Mouse (Mus musculus) liver, embryonic 12.5 days (tissue): ENCODE measurements at regions not wholly inside any gene's neighbourhood (a gene's known extent, or its start where the extent isn't known, plus 50 kb on each side); places are given as distances from the start of the nearest gene placed in this dataset.
A peak's percentile ranks its signal among the peaks of the same experiment; 100 is the strongest.

ENCODE experiments used
- ATAC-seq: fragments of 200-750 bp; cut with Nextera tagmentation; 2 replicates; pipeline ENCODE4 v1.8.0; 2017; ENCODE audit warnings: moderate number of reproducible peaks, mild to moderate bottlenecking, moderate library complexity
- H3K27ac ChIP-seq: fragments of 300-500 bp; sonication (generic); 2 replicates; pipeline ENCODE4 v1.5.1; 2016; ENCODE audit warnings: mild to moderate bottlenecking
- H3K27me3 ChIP-seq: fragments of 300-500 bp; sonication (generic); replicated peaks from 2 replicates; pipeline ENCODE4 v1.6.1; 2016; ENCODE audit warnings: mild to moderate bottlenecking, moderate library complexity
- H3K36me3 ChIP-seq: fragments of 300-500 bp; sonication (generic); 2 replicates; pipeline ENCODE4 v1.6.1; 2016; ENCODE audit warnings: mild to moderate bottlenecking, moderate library complexity
- H3K4me1 ChIP-seq: fragments of 300-500 bp; sonication (generic); 2 replicates; pipeline ENCODE4 v1.6.1; 2016
- H3K4me2 ChIP-seq: fragments of 300-500 bp; sonication (generic); 2 replicates; pipeline ENCODE4 v1.6.1; 2016; ENCODE audit warnings: mild to moderate bottlenecking, moderate library complexity
- H3K4me3 ChIP-seq: fragments of 300-500 bp; sonication (generic); 2 replicates; pipeline ENCODE4 v1.5.1; 2016; ENCODE audit warnings: mild to moderate bottlenecking, moderate library complexity
- H3K9ac ChIP-seq: fragments of 300-500 bp; sonication (generic); 2 replicates; pipeline ENCODE4 v1.6.1; 2016; ENCODE audit warnings: mild to moderate bottlenecking, moderate library complexity
- H3K9me3 ChIP-seq: fragments of 300-500 bp; sonication (generic); replicated peaks from 2 replicates; pipeline ENCODE4 v1.6.1; 2016; ENCODE audit warnings: mild to moderate bottlenecking, moderate library complexity
- whole genome bisulfite sequencing: fragments of 180-500 bp; shearing (Covaris S2); methylation state at CpG from one replicate; pipeline ENCODE4 v1.1.7; 2016; ENCODE audit not compliant: insufficient replicate concordance; 5-methylcytosine and 5-hydroxymethylcytosine counted together

DNA sequence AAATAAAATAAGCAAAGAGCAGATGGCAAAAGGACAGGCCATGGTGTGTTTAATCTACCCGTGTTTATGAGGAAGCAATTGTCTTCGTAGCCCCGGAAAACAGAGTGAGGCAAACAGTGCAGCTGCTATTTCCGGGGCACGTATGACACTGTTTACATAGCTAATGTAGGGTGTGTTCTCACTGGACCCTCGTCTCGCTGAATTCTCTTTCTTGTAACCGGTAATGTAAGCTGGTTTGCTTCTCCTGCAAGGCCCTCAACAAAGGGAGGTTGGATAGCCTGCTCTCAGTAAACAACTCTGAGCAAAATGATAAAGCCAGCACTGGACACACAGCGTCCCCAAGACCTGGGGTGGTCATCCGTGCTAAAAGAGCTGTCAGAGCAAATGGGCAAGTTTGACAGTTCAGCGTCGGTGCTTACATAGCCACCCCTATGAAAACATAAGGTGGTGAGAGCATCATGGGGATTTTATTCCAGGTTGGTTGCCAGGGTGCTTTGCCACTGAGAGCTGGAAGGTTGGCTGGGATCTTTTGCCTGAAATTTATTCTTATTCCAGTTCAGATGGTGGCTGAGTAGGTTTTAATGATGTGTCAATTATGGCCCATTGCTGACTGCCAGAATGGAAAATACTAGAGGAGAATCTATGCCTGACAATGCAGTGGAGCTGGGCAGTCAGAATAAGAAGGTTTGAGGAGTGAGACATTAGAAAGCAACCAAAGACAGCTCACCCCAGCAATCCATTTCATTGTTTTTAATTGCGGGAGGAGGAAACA, 483.8 kb upstream of the Fam92a start:
- no peak overlapping the region for H3K27ac ChIP-seq
- H3K27me3 ChIP-seq = no peaks in the 10 kb centered on the region
- no peaks in the 10 kb centered on the region; the same call in 1 of the 2 replicates for H3K4me1 ChIP-seq
- no peaks in the 10 kb centered on the region for H3K9me3 ChIP-seq
- no peak for ATAC-seq
- H3K9ac ChIP-seq = no peak overlapping the region
- no peak overlapping the region; the same call in 1 of the 2 replicates for H3K4me3 ChIP-seq
- peak overlapping the region; percentile 25 for H3K4me2 ChIP-seq
- WGBS = 55% methylated on average over 13 of the region's 13 CpGs
- H3K36me3 ChIP-seq = no peaks in the 10 kb centered on the region

DNA sequence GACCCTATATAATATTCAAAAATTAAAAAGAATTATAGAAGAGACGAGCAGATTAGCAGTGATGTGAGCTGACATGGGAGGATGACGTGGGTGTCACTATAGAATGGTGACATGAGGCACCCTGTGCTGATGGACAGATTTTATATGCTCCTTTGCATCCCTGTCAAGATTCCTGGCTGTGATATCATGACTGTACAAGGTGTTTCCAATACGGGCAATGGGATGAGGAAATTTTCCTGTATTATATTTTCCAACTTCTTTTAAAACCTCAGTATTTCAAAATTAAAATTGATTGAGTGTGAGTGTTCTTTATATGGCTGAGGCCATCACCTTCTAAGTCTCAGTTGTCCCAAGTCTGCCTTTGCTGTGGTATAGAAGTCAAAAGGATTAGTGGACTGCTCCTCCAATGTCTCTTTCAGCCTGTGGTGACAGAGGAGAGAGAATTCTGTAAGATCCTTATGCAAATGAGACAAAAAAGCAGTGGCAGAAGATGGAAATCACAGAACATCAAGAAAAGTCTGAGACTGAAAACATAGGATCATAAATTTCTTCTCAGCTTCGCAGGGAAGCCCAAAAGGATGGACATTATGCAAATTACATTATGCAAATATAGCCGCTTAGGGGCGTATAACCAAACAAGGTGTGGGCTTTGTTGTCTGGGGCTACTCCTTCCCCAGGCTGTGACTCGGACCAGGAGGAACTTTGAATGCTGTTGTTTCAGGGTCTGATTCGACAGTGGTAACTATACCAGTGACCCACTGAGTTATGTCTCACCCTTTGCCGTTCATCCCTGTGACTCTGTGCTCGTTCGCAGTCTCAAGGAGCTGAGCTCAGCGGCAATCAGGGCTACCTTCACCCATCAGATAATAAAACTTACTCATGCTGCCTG, 483.0 kb upstream of the Fam92a start:
- peak overlapping the region; percentile 25 for H3K4me2 ChIP-seq
- ATAC-seq = no peak
- 52% methylated on average over 12 of the region's 12 CpGs for WGBS
- no peaks in the 10 kb centered on the region for H3K9me3 ChIP-seq
- no peak overlapping the region for H3K9ac ChIP-seq
- H3K27me3 ChIP-seq = no peaks in the 10 kb centered on the region
- no peaks in the 10 kb centered on the region; the same call in 1 of the 2 replicates for H3K4me1 ChIP-seq
- H3K4me3 ChIP-seq = no peak overlapping the region; the same call in 1 of the 2 replicates
- H3K27ac ChIP-seq = no peak overlapping the region
- H3K36me3 ChIP-seq = no peaks in the 10 kb centered on the region

GRCm38 (mm10) chr4:12647732-12648131, 475.9 kb upstream of the Fam92a start:
- H3K4me1 ChIP-seq = no peaks in the 10 kb centered on the region
- H3K4me3 ChIP-seq = no peak overlapping the region
- no peak overlapping the region for H3K27ac ChIP-seq
- ATAC-seq = no peak
- H3K4me2 ChIP-seq = no peak overlapping the region
- H3K9me3 ChIP-seq = no peaks in the 10 kb centered on the region
- H3K27me3 ChIP-seq = no peaks in the 10 kb centered on the region
- no peak overlapping the region for H3K9ac ChIP-seq
- 12% methylated on average over 3 of the region's 3 CpGs for WGBS
- no peaks in the 10 kb centered on the region for H3K36me3 ChIP-seq

DNA sequence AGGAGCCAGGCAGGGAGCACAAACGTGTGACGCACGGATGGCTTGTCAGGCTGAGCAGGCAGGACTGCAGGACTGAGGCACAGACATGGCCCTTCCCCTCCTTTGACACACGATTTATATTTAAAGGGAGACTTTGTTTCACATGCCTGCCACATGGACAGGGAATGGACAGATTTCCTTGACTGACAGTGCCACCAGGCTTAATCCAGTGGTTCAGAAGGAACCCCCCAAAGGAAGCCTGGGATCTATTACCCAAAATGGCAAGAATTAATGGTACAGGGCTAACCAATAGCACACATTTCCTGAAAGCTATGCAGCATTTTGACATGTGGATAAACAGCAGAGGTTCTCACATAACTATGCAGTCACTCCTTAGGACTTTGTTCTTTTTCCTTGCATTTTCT, 470.7 kb upstream of the Fam92a start:
- no peak overlapping the region for H3K4me3 ChIP-seq
- H3K4me1 ChIP-seq = no peaks in the 10 kb centered on the region
- no peaks in the 10 kb centered on the region for H3K27me3 ChIP-seq
- no peak for ATAC-seq
- 49% methylated on average over 4 of the region's 4 CpGs for WGBS
- H3K9ac ChIP-seq = no peak overlapping the region
- H3K4me2 ChIP-seq = no peak overlapping the region
- H3K36me3 ChIP-seq = no peaks in the 10 kb centered on the region
- no peak overlapping the region for H3K27ac ChIP-seq
- no peaks in the 10 kb centered on the region for H3K9me3 ChIP-seq

GRCm38 (mm10) chr4:12629375-12629821, 457.6 kb upstream of the Fam92a start:
- no peak for ATAC-seq
- H3K4me1 ChIP-seq = peaks cover 17% of the 10 kb centered on the region
- 66% methylated on average over 2 of the region's 2 CpGs for WGBS
- H3K9me3 ChIP-seq = no peaks in the 10 kb centered on the region
- no peaks in the 10 kb centered on the region for H3K36me3 ChIP-seq
- H3K9ac ChIP-seq = no peak overlapping the region
- H3K27ac ChIP-seq = no peak overlapping the region
- no peaks in the 10 kb centered on the region for H3K27me3 ChIP-seq
- H3K4me2 ChIP-seq = no peak overlapping the region
- no peak overlapping the region for H3K4me3 ChIP-seq

DNA sequence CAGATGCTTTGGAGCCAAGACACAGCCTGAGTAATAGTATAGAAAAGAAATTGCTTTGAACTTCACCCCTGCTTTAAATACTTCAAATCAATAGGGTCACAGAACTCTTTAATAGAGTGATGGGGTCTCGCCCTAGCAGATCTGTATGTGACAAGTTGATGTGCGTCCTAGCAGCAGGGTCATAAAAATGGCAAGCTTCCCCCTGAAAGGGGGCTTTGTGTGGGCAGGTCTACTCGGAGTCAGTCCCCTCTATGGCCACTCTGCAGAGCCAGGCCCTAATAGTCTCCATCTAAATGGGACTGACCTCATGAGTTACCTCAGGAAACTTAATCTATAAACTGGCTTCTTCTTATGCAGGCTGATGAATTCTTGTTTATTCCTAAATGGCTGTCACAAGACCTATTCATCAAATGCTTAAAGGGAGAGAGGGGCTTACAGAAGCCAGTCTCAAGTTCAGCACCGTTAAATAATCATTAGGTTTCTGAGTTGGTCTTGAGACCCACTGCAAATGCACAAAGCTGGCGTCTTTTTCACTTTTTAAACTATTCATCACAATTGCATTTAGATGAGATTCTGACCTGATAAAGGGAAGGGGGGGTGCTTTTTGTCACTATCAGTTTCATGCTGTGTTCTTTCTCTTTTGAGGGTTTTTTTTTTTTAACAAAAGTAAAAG, 457.0 kb upstream of the Fam92a start:
- H3K9ac ChIP-seq = no peak overlapping the region
- no peak overlapping the region for H3K4me3 ChIP-seq
- peaks cover 17% of the 10 kb centered on the region for H3K4me1 ChIP-seq
- H3K27me3 ChIP-seq = no peaks in the 10 kb centered on the region
- WGBS = 64% methylated on average over 5 of the region's 5 CpGs
- H3K36me3 ChIP-seq = no peaks in the 10 kb centered on the region
- no peaks in the 10 kb centered on the region for H3K9me3 ChIP-seq
- no peak for ATAC-seq
- no peak overlapping the region for H3K27ac ChIP-seq
- H3K4me2 ChIP-seq = no peak overlapping the region

GRCm38 (mm10) chr4:12627158-12627871, 455.5 kb upstream of the Fam92a start:
- Histone ChIP-seq H3K4me1 (peaks cover 17% of the 10 kb centered on the region), H3K27me3 (no peaks in the 10 kb centered on the region), H3K4me3 (no peak overlapping the region), H3K9ac (no peak overlapping the region), H3K4me2 (peak overlapping the region; percentile 23), H3K27ac (peak overlapping the region; percentile 61), H3K36me3 (no peaks in the 10 kb centered on the region), H3K9me3 (no peaks in the 10 kb centered on the region)
- peak; percentile 89 for ATAC-seq
- WGBS = 50% methylated on average over 5 of the region's 5 CpGs

GRCm38 (mm10) chr4:12620756-12621270, 449.0 kb upstream of the Fam92a start:
- WGBS = 74% methylated on average over 4 of the region's 4 CpGs
- Histone ChIP-seq H3K9ac (no peak overlapping the region), H3K4me2 (no peak overlapping the region), H3K9me3 (no peaks in the 10 kb centered on the region), H3K4me1 (0 out of 2 replicates have a peak, but pooled peaks cover 3% of the 10 kb centered on the region), H3K27me3 (no peaks in the 10 kb centered on the region), H3K27ac (no peak overlapping the region), H3K36me3 (no peaks in the 10 kb centered on the region), H3K4me3 (no peak overlapping the region)
- no peak for ATAC-seq

GRCm38 (mm10) chr4:12620059-12620755, 448.4 kb upstream of the Fam92a start:
- Histone ChIP-seq H3K27ac (no peak overlapping the region), H3K4me3 (no peak overlapping the region), H3K4me1 (0 out of 2 replicates have a peak, but pooled peaks cover 3% of the 10 kb centered on the region), H3K9ac (no peak overlapping the region), H3K36me3 (no peaks in the 10 kb centered on the region), H3K9me3 (no peaks in the 10 kb centered on the region), H3K27me3 (no peaks in the 10 kb centered on the region), H3K4me2 (no peak overlapping the region)
- peak; percentile 40; the same call in 1 of the 2 replicates for ATAC-seq
- 33% methylated on average over 4 of the region's 4 CpGs for WGBS

DNA sequence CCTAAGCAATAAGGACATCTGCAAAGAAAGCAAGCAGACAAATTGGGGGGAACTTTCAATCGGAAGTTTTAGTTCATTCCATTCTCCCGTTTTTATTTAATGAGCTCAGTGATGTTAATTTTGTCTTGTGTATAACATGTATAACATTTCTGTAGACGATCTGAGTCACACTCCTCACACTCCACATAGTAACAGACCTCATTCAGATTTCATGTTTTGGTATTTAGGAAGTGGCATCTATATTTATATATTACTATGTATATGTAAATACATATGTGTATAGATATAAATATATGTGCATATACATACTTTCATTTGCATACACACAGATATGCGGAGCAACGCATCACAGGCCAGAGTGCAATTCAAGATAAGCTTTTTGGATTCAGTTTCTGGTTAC, 444.9 kb upstream of the Fam92a start:
- Histone ChIP-seq H3K27me3 (no peaks in the 10 kb centered on the region), H3K9ac (no peak overlapping the region), H3K4me1 (0 out of 2 replicates have a peak, but pooled peaks cover 3% of the 10 kb centered on the region), H3K9me3 (no peaks in the 10 kb centered on the region), H3K36me3 (no peaks in the 10 kb centered on the region), H3K4me3 (no peak overlapping the region), H3K4me2 (no peak overlapping the region), H3K27ac (no peak overlapping the region)
- no peak for ATAC-seq
- whole genome bisulfite sequencing = 57% methylated on average over 5 of the region's 5 CpGs

DNA sequence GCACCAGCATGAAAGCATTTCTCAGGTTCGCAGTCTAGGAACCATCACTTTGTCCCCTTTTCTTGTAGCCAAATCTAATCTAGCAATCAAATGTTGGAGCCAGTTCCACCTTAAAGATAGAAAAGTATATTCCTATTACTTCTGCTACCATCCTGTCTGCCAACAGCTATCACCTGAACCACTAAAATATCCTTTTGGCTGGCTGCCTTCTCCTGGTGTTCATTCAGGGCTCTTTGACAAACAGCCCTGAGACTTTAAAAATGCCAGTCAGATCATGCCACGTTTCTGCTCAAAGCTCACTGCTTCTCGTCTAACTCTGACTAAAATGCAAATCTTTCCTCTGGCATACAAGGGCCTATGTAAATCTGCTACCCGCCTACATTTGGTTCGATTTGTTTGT, 439.7 kb upstream of the Fam92a start:
- Histone ChIP-seq H3K4me3 (no peak overlapping the region), H3K36me3 (no peaks in the 10 kb centered on the region), H3K4me1 (no peaks in the 10 kb centered on the region), H3K9me3 (no peaks in the 10 kb centered on the region), H3K9ac (no peak overlapping the region), H3K4me2 (no peak overlapping the region), H3K27ac (no peak overlapping the region), H3K27me3 (no peaks in the 10 kb centered on the region)
- no peak for ATAC-seq
- 63% methylated on average over 5 of the region's 5 CpGs for WGBS
